21 mouse cellular contexts compared by ENCODE assay signal in the genomic region with DNA sequence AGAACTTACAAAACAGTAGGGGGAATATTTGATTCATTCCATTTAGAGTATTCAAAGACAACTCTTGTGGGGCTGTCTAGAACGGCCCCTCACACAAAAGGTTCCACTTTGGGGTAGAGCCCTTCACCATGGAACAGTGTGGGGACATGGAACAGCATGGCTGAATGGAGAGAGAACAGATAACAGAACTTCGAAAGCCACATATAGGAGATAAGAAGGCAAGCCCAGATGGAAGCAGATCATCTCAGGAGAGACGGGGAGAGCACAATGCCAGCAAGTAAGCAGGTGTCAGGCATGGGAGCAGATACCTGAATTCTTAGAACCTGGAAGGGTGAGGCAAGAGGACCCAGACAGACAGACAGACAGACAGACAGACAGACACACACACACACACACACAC.
"Had no signal": no experiment of that assay in that cellular context is flagged by ENCODE, and none has a peak within 500 bp of the region (broad histone marks: within the 10 kb centered on the region; RNA-seq: fewer than 3 reads in every experiment).

No protein-coding gene starts in this region.

- ATAC-seq: midbrain, embryonic 13.5 days; midbrain, embryonic 16.5 days had no signal

- DNase-seq: kidney, adult 11 months; kidney, adult 8-10 months; kidney, postnatal 10 days; kidney, postnatal 36 days; layer of hippocampus, postnatal 36 days; lung, adult 2 months; lung, postnatal 14 days; lung, postnatal 4 days; retina, postnatal 1 day; right cerebral cortex, postnatal 25 days; spleen, adult 18-20 months; thymus, adult 18-20 months; thymus, postnatal 36 days had no signal

- H3K4me1 ChIP-seq: midbrain, embryonic 10.5 days; midbrain, embryonic 13.5 days had no signal

- H3K27me3 ChIP-seq: kidney, embryonic 15.5 days; liver, embryonic 15.5 days; midbrain, embryonic 13.5 days; neural tube, embryonic 13.5 days had no signal

- H3K9me3 ChIP-seq: kidney, embryonic 15.5 days; liver, embryonic 15.5 days; midbrain, embryonic 10.5 days; midbrain, embryonic 13.5 days; neural tube, embryonic 13.5 days had no signal

- H3K9ac ChIP-seq: kidney, embryonic 15.5 days; liver, embryonic 15.5 days; midbrain, embryonic 13.5 days; neural tube, embryonic 13.5 days had no signal

- H3K27ac ChIP-seq: kidney, embryonic 15.5 days; left cerebral cortex, adult 2 months; liver, embryonic 15.5 days; midbrain, embryonic 10.5 days; midbrain, embryonic 13.5 days; neural tube, embryonic 13.5 days had no signal

- H3K36me3 ChIP-seq: kidney, embryonic 15.5 days; neural tube, embryonic 13.5 days had no signal

- H3K4me2 ChIP-seq: kidney, embryonic 15.5 days; liver, embryonic 15.5 days; midbrain, embryonic 13.5 days; neural tube, embryonic 13.5 days had no signal

- H3K4me3 ChIP-seq: kidney, embryonic 15.5 days; left cerebral cortex, adult 2 months; liver, embryonic 15.5 days; midbrain, embryonic 10.5 days; midbrain, embryonic 13.5 days; myocyte; neural tube, embryonic 13.5 days had no signal
